Mouse (Mus musculus): ENCODE results near the gene Hadh.

GRCm38 (mm10) chr3:131303320-131303714, 31.4 kb upstream of the Hadh start:
- TF ChIP-seq CTCF (conservative IDR thresholded peaks at IDR 0.05; ENCODE audit: low read length) (no peak), NANOG (IDR thresholded peaks at IDR 0.05; ENCODE audit: borderline replicate concordance, low read length) (no peak)

Measured in E14TG2a.4 (cell line).